Mouse (Mus musculus): ENCODE measurements around the gene Arfgap2. TPM values are rescaled to one million over a fixed set of nuclear protein-coding genes. Genes with fewer than 3 reads are reported as not detected.

Arfgap2 gene
- polyA plus RNA-seq, 1 experiment from 2014 or later, result 52.9 TPM

DNA sequence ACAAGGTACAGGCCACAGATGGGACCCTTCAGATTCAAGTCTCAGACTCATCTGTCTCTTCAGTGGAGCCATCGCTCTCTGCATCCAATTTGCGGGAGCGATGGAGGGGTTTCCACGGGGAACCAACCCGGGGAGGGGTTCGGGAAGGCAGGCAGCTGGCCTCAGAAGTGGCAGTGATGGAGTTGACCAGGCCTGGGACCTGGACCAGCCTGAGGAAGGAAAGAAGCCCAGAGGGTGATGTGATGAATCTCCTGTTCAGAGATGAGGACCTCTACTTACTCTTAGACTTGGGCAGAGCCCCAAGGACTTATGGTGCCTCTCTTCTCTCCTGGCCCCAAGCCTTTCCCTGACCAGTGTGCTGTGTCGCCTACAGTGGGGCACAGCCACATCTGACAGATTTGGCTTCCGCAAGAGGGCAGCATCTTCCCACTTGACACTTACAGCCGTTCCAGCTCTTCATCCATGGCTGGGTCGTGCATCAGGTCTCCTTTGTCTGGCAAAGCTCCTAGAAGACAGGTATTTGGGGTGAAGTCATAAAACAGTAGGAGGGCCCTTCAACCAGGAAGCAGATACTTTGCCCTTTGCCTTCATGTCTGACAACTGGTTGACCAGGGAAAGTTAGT lies 14.1 kb downstream of the Arfgap2 start:
- H3K36me3 ChIP-seq (ENCODE audit: control insufficient read depth, insufficient read depth, low read length), result peaks cover 31% of the 10 kb centered on the region

DNA sequence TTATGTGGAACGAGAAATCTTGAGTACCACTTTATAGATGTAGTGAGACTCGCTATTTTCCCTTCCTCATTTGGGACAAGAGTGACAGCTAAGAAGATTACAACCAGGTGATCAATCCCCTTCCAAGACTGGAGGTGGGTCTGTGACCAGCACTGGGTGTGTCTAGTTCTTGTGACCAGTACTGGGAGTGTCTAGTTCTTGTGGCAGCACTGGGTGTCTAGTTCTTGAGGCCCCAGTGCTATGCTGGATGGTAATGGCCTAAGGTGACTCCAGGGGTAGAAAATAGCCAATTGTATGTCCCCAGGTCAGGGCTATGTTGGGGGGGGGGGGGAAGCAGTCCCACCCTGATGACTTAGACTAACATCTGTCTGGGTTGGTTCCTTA lies 14.6 kb downstream of the Arfgap2 start:
- Histone ChIP-seq H3K4me3 (ENCODE audit: low read depth, low read length) (no peak overlapping the region), H3K27me3 (ENCODE audit: control insufficient read depth, insufficient read depth, low read length) (no peaks in the 10 kb centered on the region), H3K27ac (ENCODE audit: low read depth, low read length) (no peak overlapping the region), H3K36me3 (ENCODE audit: control insufficient read depth, insufficient read depth, low read length) (peaks cover 26% of the 10 kb centered on the region), H3K9ac (replicated peaks; ENCODE audit: low read depth, low read length) (no peak overlapping the region), H3K4me1 (ENCODE audit: control insufficient read depth, insufficient read depth, low read length) (0 out of 2 replicates have a peak, but pooled peaks cover 4% of the 10 kb centered on the region), H3K4me2 (ENCODE audit: low read depth, low read length) (no peak overlapping the region), H3K9me3 (ENCODE audit: control insufficient read depth, low read length) (no peaks in the 10 kb centered on the region)
- WGBS, result 59% methylated on average over 2 of the region's 2 CpGs
- ATAC-seq (ENCODE audit: low read depth), result no peak

More for the DNA sequence above, 14.1 kb downstream of the Arfgap2 start:
- H3K9ac ChIP-seq (replicated peaks; ENCODE audit: low read depth, low read length), result no peak overlapping the region
- no peak overlapping the region for H3K4me3 ChIP-seq (ENCODE audit: low read depth, low read length)
- H3K27ac ChIP-seq (ENCODE audit: low read depth, low read length), result no peak overlapping the region
- H3K4me1 ChIP-seq (ENCODE audit: control insufficient read depth, insufficient read depth, low read length), result no peaks in the 10 kb centered on the region
- H3K9me3 ChIP-seq (ENCODE audit: control insufficient read depth, low read length), result no peaks in the 10 kb centered on the region
- 39% methylated on average over 10 of the region's 10 CpGs for WGBS
- ATAC-seq (ENCODE audit: low read depth), result peak; percentile 78
- no peak overlapping the region for H3K4me2 ChIP-seq (ENCODE audit: low read depth, low read length)
- H3K27me3 ChIP-seq (ENCODE audit: control insufficient read depth, insufficient read depth, low read length), result no peaks in the 10 kb centered on the region

DNA sequence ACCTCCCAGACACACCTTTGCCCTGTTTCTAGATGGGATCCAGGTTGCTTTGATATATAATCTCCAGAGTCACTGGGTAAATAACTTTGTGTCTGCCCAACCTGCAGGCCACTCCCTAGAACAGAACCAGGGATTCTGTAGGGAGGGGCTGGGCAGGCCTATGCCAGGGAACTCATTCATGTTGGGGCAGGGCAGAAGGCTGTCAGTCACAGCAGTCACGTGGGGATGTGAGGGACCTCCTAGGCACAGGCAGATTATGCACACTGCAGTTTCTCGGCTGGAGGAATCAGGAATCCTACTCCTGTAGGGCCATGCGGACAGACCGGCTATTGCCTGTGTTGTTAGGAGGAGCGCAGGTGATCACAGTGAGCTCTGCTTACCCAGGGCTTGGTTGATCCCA lies 16.6 kb downstream of the Arfgap2 start:
- WGBS, result 60% methylated on average over 5 of the region's 5 CpGs

DNA sequence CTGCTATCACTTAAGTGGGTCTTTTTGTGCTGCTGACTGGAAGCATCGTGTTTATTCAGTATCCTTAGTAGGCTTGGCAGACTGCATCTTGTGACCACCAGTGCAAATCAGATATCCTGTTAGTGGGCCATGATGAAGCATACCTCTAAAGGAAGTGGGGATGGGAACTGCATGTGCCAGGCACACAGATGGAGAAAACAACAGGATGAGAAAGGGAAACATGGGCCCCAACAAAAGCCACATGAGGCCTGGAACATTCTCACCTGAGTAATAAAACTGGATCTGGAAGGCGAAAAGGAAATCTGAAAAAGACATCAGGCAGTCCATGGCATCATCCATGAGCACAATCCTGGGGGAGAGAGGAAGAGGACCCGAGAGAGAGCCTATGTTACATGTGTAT lies 19.2 kb downstream of the Arfgap2 start:
- 95% methylated on average over 3 of the region's 3 CpGs for WGBS
- Histone ChIP-seq H3K4me3 (ENCODE audit: low read depth, low read length) (no peak overlapping the region), H3K27me3 (ENCODE audit: control insufficient read depth, insufficient read depth, low read length) (no peaks in the 10 kb centered on the region), H3K9me3 (ENCODE audit: control insufficient read depth, low read length) (no peaks in the 10 kb centered on the region), H3K27ac (ENCODE audit: low read depth, low read length) (no peak overlapping the region), H3K4me2 (ENCODE audit: low read depth, low read length) (no peak overlapping the region), H3K9ac (replicated peaks; ENCODE audit: low read depth, low read length) (no peak overlapping the region), H3K4me1 (ENCODE audit: control insufficient read depth, insufficient read depth, low read length) (0 out of 2 replicates have a peak, but pooled peaks cover 4% of the 10 kb centered on the region), H3K36me3 (ENCODE audit: control insufficient read depth, insufficient read depth, low read length) (no peaks in the 10 kb centered on the region; the same call in 1 of the 2 replicates)
- ATAC-seq (ENCODE audit: low read depth), result no peak

More for the DNA sequence above, 16.6 kb downstream of the Arfgap2 start:
- Histone ChIP-seq H3K4me1 (ENCODE audit: control insufficient read depth, insufficient read depth, low read length) (0 out of 2 replicates have a peak, but pooled peaks cover 4% of the 10 kb centered on the region), H3K9ac (replicated peaks; ENCODE audit: low read depth, low read length) (no peak overlapping the region), H3K9me3 (ENCODE audit: control insufficient read depth, low read length) (no peaks in the 10 kb centered on the region), H3K36me3 (ENCODE audit: control insufficient read depth, insufficient read depth, low read length) (peaks cover 14% of the 10 kb centered on the region), H3K4me3 (ENCODE audit: low read depth, low read length) (no peak overlapping the region), H3K27me3 (ENCODE audit: control insufficient read depth, insufficient read depth, low read length) (no peaks in the 10 kb centered on the region), H3K4me2 (ENCODE audit: low read depth, low read length) (no peak overlapping the region), H3K27ac (ENCODE audit: low read depth, low read length) (no peak overlapping the region)
- ATAC-seq (ENCODE audit: low read depth), result no peak

DNA sequence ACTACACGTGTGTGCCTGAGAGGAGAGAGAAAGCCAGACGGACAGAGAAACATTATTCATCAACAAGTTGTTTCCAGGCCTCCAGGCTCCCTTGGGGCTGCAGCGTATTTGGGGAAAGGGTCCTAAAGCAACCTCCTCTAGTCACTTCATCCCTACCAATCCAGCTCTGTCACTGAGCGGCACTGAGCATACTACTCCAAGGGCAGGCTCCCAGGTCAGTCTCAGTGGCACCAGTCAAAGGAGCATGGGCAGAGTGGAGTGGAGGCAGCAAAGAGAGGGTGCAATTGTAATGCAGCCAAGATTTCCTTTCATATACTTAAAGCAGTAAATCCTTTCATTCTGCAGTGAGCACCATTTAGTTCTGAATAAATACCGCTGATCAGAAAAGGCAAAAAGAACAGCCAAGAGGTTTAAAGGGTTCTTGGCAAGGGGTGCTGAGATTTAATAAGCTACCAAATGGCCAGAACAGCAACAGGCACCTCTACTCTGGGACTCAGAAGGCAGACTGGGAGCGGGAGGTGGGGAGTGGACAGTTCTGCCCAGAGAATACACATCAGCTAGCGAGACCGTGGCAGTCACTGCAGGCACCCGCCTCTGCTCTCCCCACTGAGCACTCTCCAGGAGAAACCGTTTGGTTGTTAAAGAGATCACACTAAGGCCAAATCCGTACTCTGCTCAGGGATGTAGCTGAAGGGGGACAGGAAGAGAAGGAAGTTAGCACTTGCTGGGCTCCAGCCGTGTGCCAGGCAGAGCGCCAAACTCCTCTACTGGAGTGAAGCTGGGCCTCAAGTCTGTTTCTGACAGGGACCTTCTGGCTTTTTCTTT lies 19.8 kb downstream of the Arfgap2 start:
- Histone ChIP-seq H3K4me1 (ENCODE audit: control insufficient read depth, insufficient read depth, low read length) (0 out of 2 replicates have a peak, but pooled peaks cover 4% of the 10 kb centered on the region), H3K4me3 (ENCODE audit: low read depth, low read length) (no peak overlapping the region), H3K27ac (ENCODE audit: low read depth, low read length) (no peak overlapping the region), H3K9ac (replicated peaks; ENCODE audit: low read depth, low read length) (no peak overlapping the region), H3K27me3 (ENCODE audit: control insufficient read depth, insufficient read depth, low read length) (no peaks in the 10 kb centered on the region), H3K4me2 (ENCODE audit: low read depth, low read length) (no peak overlapping the region), H3K9me3 (ENCODE audit: control insufficient read depth, low read length) (no peaks in the 10 kb centered on the region), H3K36me3 (ENCODE audit: control insufficient read depth, insufficient read depth, low read length) (no peaks in the 10 kb centered on the region; the same call in 1 of the 2 replicates)
- peak; percentile 9; the same call in 1 of the 2 replicates for ATAC-seq (ENCODE audit: low read depth)
- WGBS, result 47% methylated on average over 13 of the region's 13 CpGs

DNA sequence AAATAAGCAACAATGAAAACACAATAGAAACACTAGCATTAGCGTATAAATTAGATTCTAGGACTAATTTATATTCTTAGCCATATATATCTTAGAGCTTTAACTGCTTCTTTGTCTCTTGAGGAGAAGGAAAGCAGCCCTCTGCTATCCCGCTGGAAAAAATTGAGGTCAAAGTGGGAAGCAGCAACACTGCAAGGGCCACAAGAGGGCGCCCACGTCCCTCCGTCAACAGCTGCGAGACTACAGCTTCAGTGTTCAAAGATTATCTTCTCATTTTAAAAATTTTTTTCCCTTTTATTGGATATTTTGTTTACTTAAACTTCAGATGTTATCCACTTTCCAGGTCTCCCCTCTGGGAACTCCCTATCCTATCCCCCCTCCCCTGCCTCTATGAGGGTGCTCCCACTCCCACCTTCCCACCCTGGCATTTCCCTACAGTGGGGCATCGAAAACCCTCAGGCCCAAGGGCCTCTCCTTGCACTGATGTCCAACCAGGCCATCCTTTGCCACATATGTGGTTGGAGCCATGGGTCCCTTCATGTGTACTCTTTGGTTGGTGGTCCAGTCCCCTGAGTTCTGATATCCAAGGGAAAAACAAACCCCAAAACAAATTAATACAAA lies 21.2 kb downstream of the Arfgap2 start:
- WGBS, result 14% methylated on average over 7 of the region's 7 CpGs

DNA sequence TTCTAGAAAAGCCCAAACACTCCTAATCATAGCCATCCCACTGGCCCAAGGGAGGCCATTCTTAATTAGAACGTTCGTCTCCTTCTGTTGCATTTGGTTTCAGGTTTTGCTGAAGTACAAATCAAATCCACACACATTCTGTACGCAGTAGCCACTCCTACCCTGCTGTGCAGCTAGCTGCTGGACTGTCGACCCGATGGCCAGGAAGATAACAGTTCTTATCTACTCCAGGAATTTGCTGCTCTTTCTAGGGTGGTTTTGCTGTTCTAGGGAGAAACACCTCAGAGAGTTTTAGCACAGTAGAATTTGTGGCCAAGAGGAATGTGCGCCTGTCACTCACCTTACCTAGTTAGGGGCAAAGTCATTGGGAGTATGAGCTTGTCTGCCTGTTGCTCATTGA lies 22.8 kb downstream of the Arfgap2 start:
- no peak overlapping the region for H3K4me2 ChIP-seq (ENCODE audit: low read depth, low read length)
- H3K4me3 ChIP-seq (ENCODE audit: low read depth, low read length), result no peak overlapping the region
- H3K36me3 ChIP-seq (ENCODE audit: control insufficient read depth, insufficient read depth, low read length), result no peaks in the 10 kb centered on the region; the same call in 1 of the 2 replicates
- H3K9ac ChIP-seq (replicated peaks; ENCODE audit: low read depth, low read length), result no peak overlapping the region
- no peaks in the 10 kb centered on the region for H3K9me3 ChIP-seq (ENCODE audit: control insufficient read depth, low read length)
- H3K27ac ChIP-seq (ENCODE audit: low read depth, low read length), result no peak overlapping the region
- H3K27me3 ChIP-seq (ENCODE audit: control insufficient read depth, insufficient read depth, low read length), result no peaks in the 10 kb centered on the region
- 0 out of 2 replicates have a peak, but pooled peaks cover 4% of the 10 kb centered on the region for H3K4me1 ChIP-seq (ENCODE audit: control insufficient read depth, insufficient read depth, low read length)
- no peak for ATAC-seq (ENCODE audit: low read depth)
- WGBS, result 85% methylated on average over 6 of the region's 6 CpGs

More for the DNA sequence above, 21.2 kb downstream of the Arfgap2 start:
- H3K4me2 ChIP-seq (ENCODE audit: low read depth, low read length), result no peak overlapping the region
- no peaks in the 10 kb centered on the region for H3K27me3 ChIP-seq (ENCODE audit: control insufficient read depth, insufficient read depth, low read length)
- no peak overlapping the region for H3K9ac ChIP-seq (replicated peaks; ENCODE audit: low read depth, low read length)
- no peak overlapping the region for H3K27ac ChIP-seq (ENCODE audit: low read depth, low read length)
- H3K4me3 ChIP-seq (ENCODE audit: low read depth, low read length), result no peak overlapping the region
- no peaks in the 10 kb centered on the region; the same call in 1 of the 2 replicates for H3K36me3 ChIP-seq (ENCODE audit: control insufficient read depth, insufficient read depth, low read length)
- no peaks in the 10 kb centered on the region for H3K9me3 ChIP-seq (ENCODE audit: control insufficient read depth, low read length)
- 0 out of 2 replicates have a peak, but pooled peaks cover 4% of the 10 kb centered on the region for H3K4me1 ChIP-seq (ENCODE audit: control insufficient read depth, insufficient read depth, low read length)
- no peak for ATAC-seq (ENCODE audit: low read depth)

DNA sequence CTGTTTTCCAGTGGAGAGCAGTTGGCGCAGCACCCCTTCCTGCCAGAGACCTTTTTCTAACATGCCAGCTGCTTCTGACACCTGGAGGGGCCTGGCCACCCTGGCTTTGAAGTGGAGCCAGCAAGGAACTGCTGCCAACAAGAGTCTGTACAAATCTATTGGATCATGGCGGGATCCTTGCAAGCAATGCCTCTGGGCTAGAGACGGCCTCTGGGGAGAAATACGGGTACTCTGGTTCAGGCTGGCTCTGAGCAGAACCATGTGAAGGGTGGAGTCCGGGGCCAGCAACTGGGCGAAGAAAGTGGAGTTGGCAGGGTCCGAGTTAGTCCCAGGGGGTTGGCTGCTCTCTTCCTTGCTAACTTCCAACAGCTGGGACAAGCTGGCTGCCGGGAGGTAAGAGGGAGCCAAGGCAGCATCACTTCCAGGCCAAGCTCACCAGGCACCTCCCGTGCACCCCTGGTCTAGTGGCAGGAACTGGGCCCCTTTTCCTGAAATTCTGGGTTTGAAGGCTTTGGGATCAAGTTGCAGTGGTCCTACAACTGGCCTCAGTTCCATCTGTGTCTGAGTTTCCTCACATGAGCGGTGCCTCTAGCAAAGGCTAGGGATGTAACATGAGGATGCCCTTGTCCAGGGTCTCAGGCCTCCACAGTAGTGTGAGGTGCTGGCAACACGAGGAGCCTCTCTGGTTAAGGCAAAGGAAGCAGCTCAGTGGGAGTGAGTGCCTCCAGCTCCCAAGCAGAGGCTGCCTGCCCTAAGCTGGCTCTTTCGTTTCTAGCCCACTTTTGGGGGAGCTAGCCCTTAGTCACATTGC lies 26.6 kb downstream of the Arfgap2 start:
- Histone ChIP-seq H3K4me2 (ENCODE audit: low read depth, low read length) (no peak overlapping the region), H3K9me3 (ENCODE audit: control insufficient read depth, low read length) (no peaks in the 10 kb centered on the region), H3K36me3 (ENCODE audit: control insufficient read depth, insufficient read depth, low read length) (no peaks in the 10 kb centered on the region), H3K4me3 (ENCODE audit: low read depth, low read length) (no peak overlapping the region), H3K9ac (replicated peaks; ENCODE audit: low read depth, low read length) (no peak overlapping the region), H3K27ac (ENCODE audit: low read depth, low read length) (no peak overlapping the region), H3K27me3 (ENCODE audit: control insufficient read depth, insufficient read depth, low read length) (no peaks in the 10 kb centered on the region), H3K4me1 (ENCODE audit: control insufficient read depth, insufficient read depth, low read length) (no peaks in the 10 kb centered on the region)
- no peak for ATAC-seq (ENCODE audit: low read depth)
- 73% methylated on average over 12 of the region's 12 CpGs for WGBS
